Mouse (Mus musculus): Measurements from ENCODE around the gene Elof1. TPM values are rescaled to one million over a fixed set of nuclear protein-coding genes. Genes with fewer than 3 reads are reported as not detected.

The Elof1 gene
- total RNA-seq, 2 experiments from 2014 or later = 53.1 to 57.9 TPM

DNA sequence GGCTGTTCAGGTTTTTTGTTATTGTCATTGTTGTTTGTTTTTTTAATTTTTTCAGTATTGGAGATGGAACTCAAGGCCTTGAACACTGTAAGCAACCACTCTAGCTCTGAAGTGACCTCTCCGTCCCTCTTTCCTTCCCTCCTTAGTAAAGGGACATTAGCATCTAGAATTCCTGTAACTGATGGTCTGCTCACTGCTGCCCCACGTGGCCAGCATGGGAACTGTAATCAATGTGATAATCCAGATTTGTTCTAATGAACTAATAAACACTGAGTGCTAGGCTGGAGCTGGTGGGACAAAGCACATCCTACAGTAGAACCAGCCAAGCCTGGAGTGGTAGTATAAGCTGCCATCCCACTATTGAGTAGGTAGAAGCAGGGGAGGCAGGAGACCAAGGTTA lies 21.5 kb upstream of the Elof1 start:
- peak in 1 of 2 experiments; percentile 63 for DNase-seq (ENCODE audit: extremely low spot score in 1 of 2, low spot score in 1 of 2)

DNA sequence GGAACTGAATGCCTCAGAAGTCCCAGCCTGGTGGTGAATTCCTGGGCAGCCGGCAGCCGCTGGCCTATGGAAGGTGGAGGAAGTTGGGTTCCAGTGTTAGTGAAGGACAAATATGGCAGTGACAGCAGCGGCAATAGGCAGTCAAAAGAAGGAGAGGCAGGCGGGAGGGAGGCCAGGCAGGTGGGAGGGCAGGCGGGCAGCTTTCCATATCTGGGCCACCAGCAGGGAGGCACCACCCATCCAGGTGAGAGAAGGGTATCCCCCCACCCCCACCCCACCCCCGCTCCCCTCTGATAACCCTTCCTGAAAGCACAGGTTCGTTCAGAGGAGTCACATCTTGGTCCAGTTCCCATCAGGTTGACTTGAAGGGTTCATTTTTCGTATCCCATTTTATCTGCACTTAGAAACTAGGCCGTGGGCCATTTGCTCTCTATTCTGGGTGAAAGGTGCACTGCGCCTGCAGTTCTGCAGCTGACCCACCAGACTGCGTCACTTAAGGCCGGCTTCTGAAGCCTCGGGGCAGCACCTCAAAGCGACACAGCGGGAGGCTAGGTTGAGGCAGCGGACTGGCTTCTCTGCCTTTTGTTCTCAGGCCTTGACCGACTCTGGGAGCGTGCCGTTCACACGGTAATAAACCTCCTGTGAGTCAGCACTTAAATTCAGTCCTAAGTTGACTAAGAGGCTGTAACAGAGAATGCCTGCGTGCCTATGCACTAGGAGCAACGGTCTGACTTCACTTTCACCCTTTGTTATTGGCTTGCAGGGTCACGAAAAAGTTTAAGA lies 20.0 kb upstream of the Elof1 start:
- no peak for DNase-seq (ENCODE audit: extremely low spot score in 1 of 2, low spot score in 1 of 2)

DNA sequence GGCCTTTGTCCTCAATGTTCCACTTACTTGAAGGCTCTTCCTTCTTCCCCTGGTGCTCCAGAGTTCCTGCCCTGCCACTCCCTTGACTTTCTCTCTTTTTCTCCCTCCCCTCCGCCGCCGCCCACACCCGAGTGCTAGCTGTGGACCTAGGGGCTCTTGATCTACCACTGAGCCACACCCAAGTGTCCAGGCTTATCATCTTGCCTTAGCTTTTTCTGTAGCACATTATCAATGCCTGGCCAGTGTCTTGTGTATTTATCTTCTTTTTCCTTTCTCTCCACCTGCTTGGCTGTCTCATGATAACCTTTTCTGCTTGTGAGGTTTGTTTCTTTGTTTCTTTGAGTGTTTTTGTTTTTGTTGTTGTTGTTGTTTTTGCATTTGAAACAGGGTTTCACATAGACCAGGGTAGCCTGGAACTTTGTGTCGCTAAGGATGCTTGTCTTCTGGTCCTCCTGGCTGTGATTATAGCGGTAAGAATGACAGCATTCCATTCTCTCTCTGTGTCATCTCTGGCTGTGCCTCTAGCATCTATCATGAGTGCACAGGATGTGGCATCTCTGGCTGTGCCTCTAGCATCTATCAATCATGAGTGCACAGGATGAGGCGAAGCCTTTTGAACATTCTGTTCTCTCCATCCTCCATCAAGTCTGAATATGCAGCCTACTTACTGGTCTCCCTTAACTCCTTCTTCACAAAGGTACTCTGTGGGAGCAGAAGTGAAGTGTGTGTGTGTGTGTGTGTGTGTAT lies 18.8 kb upstream of the Elof1 start, which contains the start of gene Acp5:
Acp5 (minus strand) TSS at position 68 of the 747 bp plus-strand sequence.
- DNase-seq (ENCODE audit: extremely low spot score in 1 of 2, low spot score in 1 of 2) = no peak

DNA sequence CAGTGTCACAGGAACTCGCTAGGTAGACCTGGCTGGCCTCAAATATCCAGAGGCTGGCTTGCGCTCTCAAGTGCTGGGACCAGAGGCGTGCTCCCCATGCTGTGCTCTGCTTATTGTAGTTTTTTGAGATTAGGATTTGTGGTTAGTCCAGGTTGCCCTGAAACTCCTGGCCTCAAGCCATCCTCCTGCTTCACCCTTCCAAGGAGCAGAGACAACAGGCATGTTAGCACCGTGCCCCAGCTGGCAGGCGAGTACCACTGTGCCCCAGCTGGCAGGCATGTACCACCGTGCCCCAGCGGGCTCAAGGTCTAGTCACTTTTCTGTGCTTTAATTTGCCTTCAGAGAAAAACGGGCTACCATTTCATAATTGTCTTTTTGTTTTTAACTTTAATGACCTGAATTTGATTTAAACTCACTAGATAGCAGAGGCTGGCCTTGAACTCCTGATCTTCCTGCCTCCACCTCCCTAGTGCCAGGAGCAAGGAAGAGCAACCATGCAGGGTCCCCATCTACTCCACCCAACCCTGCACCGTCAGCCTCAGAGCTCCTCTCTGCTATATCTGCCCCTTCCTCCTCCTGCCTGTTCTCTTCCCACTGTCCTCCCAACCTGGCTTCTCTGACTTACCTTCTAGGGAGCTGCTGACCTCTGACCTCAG lies 18.1 kb upstream of the Elof1 start:
- no peak for DNase-seq (ENCODE audit: extremely low spot score in 1 of 2, low spot score in 1 of 2)

DNA sequence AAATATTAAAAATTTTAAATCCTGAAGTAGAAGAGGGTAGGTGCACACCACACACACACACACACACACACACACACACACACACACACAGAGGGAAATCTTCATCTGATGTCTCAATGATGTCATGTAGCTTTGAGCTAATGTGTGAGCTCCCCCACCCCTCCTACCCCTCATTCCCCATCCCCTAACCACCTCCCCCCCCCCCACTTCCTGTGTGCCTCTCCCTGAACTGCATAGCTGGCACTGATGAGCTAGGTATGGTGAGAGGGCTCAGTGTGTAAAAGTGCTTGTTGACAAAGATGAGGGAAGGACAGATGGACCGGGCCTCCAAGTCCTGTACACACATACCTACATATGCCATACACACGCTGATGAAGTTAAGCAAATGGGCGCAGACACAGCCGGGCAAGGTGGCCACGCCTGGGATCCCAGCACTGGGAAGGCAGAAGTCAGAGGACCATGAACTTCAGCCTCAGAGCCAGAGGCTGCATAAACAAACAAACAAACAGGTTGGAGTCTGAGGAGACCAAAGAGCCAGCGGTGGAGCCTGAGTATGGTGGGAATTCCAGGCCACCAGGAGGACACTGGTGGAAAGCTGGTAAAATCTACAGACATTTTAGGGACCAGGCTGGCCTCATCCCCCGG lies 17.4 kb upstream of the Elof1 start:
- no peak for DNase-seq (ENCODE audit: extremely low spot score in 1 of 2, low spot score in 1 of 2)

DNA sequence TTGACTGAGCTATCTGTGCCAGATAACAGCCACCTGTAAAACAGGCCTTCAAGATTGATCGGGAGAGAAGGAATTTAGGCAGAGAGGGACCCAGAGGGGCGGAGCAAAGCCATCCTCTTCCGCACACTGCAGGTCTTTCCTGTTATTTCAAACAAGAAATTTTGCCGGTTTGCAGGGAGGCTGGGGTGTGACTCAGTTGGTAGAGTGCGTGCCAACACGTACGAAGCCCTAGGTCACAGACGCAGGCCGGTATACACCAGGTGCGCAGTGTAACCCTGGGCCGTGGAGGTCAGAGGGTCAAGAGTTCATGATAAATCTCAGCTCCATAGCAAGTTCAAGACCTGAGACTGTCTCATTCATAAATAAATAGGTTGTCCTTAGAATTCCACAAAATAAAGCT lies 15.2 kb upstream of the Elof1 start:
- no peak for DNase-seq (ENCODE audit: extremely low spot score in 1 of 2, low spot score in 1 of 2)

DNA sequence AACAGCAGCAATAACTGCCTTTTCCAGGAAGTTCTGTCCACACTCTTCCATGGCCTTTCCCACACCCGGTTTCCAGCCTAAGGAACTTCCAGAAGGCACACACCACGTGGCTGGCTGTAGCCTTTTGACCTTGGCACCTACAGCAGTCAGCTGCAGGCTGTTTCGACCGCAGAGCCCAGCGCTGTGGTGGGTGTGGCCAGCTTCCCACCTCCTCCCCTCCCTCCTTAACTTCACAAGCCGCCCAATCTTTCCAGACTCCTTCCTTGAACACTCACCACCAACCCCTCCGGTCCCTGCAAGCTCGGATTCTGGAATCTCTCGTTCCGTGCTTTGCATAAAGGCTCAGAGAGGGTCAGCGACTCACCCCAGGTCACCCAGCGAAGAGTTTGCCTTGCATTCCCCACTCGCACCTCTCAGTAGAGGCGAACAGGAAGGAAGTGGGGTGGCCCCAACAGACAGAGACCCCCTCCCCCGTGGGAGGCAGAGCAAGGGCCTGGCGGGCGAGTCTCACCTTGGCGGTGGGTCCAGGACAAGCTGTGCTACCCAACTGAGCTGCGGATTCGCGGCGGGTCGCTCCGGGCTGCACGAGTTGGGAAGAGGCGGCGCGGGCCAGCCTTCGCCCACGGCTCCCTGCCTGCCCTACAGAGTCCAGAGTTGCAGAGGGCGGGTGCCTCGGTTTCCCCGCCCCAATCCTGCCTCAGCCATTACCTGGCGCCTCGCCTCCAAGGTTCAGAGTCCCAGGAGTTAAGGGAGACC lies 14.4 kb upstream of the Elof1 start:
- DNase-seq (ENCODE audit: extremely low spot score in 1 of 2, low spot score in 1 of 2) = no peak

DNA sequence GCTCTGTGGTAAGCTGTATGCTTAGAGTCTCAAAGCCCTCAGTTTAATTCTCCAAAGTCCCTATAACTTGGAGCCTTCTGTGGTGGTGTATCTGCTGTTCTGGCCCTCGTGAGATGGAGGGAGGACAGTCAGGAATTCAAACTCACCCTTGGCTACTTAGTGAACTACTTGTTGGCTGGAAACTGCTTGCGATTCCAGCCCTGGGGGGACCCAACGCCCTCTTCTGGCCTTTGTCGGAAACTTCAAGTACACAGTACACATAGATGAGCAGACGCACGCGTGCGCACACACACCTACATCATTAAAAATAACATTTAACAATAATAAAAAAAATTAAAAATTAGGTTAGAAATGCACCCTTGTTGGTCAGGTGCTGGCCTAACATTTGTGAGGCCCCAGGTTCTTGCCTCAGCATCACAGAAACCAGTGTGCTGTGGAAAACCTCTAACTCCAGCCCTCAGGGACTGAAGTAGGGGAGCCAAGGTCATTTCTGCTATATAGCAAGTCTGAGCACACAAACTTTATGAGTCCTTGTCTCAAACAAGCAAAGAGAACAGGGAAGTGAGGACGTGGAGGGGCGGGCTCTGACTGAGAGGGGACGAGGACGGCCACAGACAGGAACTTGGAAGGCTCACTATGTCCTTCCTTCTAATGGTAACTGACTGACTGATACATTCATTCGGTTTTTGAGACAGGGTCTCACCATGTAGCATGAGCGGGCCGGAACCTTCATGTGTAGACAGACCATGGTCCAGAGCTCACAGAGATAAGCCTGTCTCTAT lies 8.5 kb upstream of the Elof1 start:
- DNase-seq (ENCODE audit: extremely low spot score in 1 of 2, low spot score in 1 of 2) = no peak

DNA sequence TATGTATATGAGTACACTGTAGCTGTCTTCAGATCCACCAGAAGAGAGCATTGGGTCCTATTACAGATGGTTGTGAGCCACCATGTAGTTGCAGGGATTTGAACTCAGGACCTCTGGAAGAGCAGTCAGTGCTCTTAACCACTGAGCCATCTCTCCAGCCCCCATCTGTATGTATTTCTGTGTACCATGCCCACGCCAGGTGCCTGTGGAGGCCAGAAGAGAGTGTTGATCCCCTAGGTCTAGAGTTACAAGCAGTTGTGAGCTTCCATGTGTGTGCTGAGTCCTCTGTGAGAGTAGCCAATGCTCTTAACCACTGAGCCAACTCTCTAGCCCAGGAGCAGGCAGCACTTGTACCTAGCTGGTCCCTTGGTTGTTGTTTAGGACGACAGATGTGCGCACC lies 7.2 kb upstream of the Elof1 start:
- DNase-seq (ENCODE audit: extremely low spot score in 1 of 2, low spot score in 1 of 2) = no peak

DNA sequence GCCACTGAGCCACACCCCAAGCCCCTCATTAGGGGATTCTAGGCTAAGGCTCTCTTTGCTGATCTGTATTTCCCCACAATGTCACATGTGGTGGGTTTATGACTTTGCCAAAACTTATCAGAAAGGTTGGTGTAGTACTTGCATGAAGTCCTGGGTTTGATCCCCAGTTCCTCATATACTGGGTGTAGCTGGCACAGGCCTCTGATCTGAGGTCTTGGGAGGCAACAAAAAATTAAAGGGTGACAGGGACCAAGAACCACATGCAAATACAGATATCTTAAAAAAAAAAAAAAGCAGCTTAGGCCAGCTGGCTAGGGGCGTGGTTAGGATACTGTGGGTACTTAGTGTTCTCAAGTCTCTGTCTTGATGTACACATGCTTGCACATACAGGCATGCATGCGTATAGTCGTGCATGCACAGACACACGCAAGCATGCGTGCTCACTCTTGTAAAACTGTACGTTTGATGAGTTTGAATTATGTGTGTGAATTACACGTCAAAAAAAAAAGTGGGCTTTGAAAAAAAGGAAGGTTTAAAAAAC lies 6.2 kb upstream of the Elof1 start:
- no peak for DNase-seq (ENCODE audit: extremely low spot score in 1 of 2, low spot score in 1 of 2)

DNA sequence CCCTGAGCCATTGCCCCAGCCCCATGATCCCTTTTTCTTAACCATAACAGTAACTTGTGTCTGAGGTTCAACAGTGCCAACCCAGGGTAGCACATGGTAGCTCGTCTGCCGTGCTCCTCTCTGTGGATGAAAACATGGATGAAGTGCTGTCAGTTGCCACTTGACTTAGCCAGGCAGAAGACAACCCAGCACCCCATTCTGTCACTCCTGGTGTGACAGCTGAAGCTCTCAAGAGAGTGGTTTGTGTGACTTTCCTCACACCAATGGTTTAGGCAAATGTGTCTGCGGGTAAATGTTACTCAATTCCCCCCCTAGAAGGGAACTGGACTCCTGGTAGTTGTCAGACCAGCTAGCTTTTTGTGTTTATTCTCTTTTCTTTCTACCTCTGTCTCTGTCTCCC lies 5.0 kb upstream of the Elof1 start:
- DNase-seq (ENCODE audit: extremely low spot score in 1 of 2, low spot score in 1 of 2) = no peak

DNA sequence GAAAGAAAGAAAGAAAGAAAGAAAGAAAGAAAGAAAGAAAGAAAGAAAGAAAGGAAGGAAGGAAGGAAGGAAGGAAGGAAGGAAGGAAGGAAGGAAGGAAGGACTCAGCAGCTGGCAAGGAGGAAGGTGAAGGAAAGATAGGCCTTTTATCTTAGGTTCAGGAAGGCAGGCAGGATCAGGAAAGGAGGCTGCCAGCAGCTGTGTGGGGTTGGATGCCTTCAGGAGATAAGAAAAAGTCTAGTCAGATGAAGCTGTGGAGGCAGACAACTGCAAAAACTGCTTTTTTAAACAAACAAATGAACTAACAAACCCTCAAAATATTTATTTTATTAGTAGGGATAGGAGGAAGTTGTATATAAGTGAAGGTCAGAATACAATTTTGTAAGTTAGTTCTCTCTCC lies 4.6 kb upstream of the Elof1 start:
- no peak for DNase-seq (ENCODE audit: extremely low spot score in 1 of 2, low spot score in 1 of 2)

DNA sequence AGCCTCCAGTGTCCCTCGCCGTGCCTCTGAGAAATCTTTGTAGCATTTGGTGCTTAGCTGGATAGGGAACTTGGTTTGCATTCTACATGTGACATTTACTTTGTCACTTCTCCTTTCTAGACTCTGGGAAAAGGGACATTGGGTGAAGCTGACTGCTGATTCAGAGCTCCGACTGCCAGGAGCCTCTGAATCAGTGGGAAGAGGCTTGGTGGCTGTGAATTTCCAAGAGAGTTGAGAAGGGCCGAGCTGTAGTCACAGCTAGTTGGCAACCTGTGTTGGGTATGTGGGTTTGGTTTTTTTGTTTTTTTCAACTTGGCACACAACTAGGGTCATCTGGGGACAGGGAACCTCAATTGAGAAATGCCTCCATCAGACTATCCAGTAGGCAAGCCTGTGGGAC lies 2.6 kb upstream of the Elof1 start:
- DNase-seq (ENCODE audit: extremely low spot score in 1 of 2, low spot score in 1 of 2) = no peak

DNA sequence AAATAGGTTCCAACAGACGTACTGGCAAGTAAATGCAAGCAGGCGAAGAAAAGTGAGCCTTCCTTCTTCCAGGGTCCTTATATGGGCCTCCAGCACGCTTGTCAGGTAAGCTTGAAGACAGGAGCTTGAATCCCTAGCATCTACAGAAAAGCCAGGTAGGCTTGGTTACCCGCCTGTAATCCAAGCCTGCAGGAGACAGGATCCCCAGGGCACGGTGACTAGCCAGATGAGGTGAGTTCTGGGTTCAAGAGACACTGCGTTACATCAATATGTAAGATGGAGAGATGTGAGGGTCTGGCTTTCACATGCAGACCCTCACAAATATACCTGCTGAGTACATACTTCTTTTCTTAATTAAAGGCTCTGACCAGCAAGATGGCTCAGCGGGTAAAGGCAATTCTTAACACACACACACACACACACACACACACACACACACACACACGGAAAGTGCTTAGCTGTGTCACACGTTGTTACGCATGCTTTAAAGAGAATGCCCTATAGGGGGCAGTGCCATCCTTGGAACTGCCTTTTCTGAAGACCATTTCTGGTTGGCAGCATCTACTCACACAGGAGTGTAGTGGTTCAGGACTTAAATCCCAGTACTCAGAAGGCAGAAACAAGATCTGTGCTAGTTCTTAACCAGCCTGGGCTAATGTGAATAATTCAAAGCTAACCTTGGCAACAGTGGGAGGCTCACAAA lies 933 bp upstream of the Elof1 start:
- peak in 1 of 2 experiments; percentile 53 for DNase-seq (ENCODE audit: extremely low spot score in 1 of 2, low spot score in 1 of 2)

DNA sequence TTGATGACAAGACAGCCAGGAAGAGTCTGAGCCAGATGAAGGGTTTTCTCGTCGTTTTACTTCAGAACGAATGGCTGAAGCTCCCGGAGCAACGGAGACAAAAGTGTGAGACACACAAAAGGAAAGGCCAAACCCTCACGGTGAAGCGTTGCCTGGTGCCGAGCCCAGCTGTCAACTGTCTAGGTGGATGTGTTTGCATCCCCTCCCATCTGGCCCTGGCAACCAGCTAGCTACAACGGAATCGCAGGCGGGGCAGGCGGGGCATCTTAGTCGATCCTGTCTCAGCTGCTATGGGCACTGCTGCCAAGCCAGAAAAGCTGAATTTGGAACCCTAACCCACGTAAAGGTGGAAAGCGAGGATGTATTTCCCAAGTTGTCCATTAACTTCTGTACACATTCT lies 886 bp downstream of the Elof1 start:
- DNase-seq (ENCODE audit: extremely low spot score in 1 of 2, low spot score in 1 of 2) = no peak

DNA sequence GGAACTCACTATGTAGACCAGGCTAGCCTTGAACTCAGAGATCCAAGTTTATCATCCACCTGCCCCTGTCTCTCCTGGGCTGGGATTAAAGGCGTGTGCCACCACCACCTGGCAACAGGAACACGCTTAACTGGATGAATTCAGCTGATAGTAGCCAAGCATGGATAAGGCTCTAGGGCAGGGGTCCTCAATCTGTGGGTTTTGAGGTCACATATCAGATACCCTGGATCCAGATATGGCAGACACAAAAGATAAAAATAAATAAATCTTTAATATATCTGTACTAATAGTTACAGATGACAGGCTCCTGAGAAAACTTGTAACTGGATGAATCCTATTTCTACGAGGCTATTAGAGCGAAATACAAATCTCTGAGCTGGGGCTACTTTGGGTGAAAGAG lies 1.3 kb downstream of the Elof1 start:
- no peak for DNase-seq (ENCODE audit: extremely low spot score in 1 of 2, low spot score in 1 of 2)

DNA sequence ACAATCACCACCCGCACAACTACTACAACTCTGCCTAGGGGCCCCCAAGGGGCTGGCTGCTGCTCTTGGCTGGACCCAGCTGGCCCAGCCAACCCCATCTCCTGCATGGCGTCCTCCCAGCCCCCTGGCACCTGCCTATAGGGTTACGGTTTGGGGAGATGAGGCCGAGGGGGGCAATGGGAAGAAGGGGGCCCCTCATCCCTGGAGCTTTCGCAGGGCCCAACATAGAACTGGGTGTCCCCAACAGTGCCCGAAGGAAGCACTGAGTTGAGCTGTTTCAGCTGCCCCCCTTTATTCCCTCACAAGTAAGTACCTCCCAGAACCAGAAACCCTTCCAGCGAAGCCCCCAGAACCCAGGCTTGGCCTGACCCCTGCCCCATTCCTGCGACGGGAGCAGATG lies 8.8 kb downstream of the Elof1 start:
- DNase-seq (ENCODE audit: extremely low spot score in 1 of 2, low spot score in 1 of 2) = no peak

DNA sequence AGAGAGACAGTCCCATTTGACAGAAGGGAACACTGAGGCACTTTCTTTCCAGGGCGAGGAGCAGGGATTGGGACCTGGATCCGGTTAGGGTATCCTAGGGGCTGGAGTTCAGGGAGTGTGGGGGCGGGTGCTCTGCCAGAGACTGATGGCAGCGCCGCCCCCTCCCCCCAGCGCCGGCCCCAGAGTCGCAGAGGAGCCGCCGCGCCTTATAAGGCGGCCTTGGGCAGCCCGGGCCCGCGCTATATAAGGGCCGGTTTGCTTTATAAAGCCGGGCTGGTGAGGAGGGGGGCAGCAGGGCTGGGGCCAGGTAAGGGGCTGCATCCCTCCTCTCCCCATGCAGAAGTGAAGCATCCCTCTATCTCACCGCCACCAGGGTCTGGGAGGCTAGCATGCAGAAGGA lies 17.1 kb downstream of the Elof1 start:
- no peak for DNase-seq (ENCODE audit: extremely low spot score in 1 of 2, low spot score in 1 of 2)

Data from layer of hippocampus, postnatal 25 days (tissue).